Mouse (Mus musculus) liver, postnatal 0 days (tissue): ENCODE results near the gene Ankrd6.

ENCODE experiments used
- CTCF ChIP-seq: sonication (generic); IDR thresholded peaks from 2 replicates; pipeline ENCODE4 v1.5.1; 2016; ENCODE audit warnings: antibody characterized with exemption, low read depth
- EP300 ChIP-seq: IDR thresholded peaks from 2 replicates; pipeline ENCODE4 v1.6.1; 2016; ENCODE audit warnings: antibody characterized with exemption, low read depth, mild to moderate bottlenecking

DNA sequence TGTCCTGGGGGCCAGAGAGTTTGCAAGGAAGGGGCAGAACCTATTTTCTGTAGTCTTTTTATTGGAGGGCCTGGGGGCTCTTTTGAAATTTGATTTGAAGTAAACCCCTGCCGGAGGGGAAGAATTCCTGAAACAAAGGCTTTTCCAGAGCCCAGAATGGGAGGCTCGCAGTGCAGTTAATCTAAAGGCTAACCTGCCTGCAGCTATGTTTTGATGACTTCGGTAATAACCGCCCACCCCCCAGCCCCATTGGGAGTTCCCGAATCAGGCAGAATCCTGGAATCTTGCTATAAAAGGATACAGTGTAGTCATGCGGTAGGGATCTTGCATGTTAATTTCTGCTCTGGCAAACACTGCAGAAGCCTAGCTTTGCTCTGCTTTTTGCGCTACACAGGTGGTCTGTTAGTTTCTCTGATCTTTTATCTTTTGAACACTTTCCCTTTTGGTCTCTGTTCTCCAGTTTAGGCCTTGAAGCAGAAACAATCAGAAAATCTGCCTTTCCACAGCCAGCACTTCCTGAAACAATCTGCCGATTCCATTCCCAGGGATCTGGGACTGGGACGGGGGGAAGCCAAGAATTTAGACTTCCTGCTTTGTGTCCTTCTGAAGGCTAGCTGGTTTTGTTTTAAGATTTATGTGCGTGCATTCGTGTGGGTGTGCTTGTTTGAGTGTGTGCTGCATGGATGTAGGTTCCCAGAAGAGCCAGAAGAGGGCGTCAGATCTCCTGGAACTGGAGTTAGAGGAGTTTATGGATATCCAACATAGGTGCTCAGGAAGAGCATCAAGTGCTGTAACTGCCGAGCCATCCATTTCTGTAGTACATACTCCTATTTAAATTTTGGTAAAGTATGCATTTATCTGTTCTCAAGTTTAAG is 34.4 kb upstream of the Ankrd6 start:
- TF ChIP-seq CTCF (peak; percentile 57), EP300 (no peak)
